Mouse (Mus musculus): ENCODE results near the gene Cdkl4.
"Not testable (repeated sequence)": the region's sequence is repeated elsewhere in the genome, so short reads cannot be mapped to it uniquely, and the experiment has no call there.

Gene Cdkl4

DNA sequence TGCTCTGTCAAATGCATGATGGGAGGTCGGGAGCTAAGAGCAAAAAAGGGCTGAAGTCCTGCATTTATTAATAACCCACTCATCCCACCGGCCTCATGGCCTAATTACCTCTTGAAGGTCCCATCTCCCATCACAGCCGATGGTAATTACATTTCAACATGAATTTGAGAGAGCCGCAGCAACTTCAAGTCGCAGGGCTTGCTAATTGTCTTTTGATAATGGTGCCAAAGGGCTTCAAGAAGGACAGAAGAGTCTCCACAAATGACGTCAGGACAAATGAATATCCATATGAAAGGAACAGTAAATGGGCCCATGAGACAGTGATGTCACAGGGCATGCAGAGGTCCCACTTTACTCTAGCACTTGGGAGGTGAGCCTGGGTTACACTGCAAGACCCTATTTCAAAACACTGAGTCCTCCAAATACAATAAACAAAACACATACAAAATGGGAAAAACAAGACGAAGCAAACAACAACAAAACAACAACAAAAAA lies 3.1 kb downstream of the Cdkl4 start:
- no peaks in the 10 kb centered on the region for H3K36me3 ChIP-seq (ENCODE audit: control insufficient read depth, insufficient read depth, low read length, poor library complexity, severe bottlenecking)
- DNase-seq (ENCODE audit: low read depth, low spot score), result no peak
- no peaks in the 10 kb centered on the region for H3K27me3 ChIP-seq (ENCODE audit: control insufficient read depth, insufficient read depth, low read length, poor library complexity, severe bottlenecking)

GRCm38 (mm10) chr17:80572187-80572935 lies 5.3 kb downstream of the Cdkl4 start:
- Histone ChIP-seq H3K36me3 (ENCODE audit: control insufficient read depth, insufficient read depth, low read length, poor library complexity, severe bottlenecking) (0 out of 2 replicates have a peak, but pooled peaks cover 2% of the 10 kb centered on the region), H3K27me3 (ENCODE audit: control insufficient read depth, insufficient read depth, low read length, poor library complexity, severe bottlenecking) (no peaks in the 10 kb centered on the region)
- DNase-seq (ENCODE audit: low read depth, low spot score), result no peak

DNA sequence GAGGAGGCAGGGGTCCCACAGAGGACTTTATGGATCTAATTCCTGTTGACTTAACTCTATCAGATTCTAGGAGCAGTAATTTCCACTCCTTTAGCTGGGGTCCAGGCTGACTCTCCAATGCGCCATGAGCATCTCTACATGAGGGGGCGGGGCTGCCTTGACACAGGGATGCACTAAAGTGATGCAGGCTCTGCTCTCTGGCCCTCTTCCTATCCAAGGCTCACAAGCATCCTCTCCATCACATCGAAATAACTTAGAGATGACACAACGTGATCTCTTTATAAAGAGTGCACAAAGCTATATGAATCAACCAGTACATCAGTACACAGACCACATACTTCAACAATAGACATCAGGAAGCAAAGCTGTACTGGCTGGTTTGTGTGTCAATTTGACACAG lies 6.2 kb downstream of the Cdkl4 start:
- H3K36me3 ChIP-seq (ENCODE audit: control insufficient read depth, insufficient read depth, low read length, poor library complexity, severe bottlenecking), result 0 out of 2 replicates have a peak, but pooled peaks cover 2% of the 10 kb centered on the region
- DNase-seq (ENCODE audit: low read depth, low spot score), result no peak
- H3K27me3 ChIP-seq (ENCODE audit: control insufficient read depth, insufficient read depth, low read length, poor library complexity, severe bottlenecking), result no peaks in the 10 kb centered on the region

DNA sequence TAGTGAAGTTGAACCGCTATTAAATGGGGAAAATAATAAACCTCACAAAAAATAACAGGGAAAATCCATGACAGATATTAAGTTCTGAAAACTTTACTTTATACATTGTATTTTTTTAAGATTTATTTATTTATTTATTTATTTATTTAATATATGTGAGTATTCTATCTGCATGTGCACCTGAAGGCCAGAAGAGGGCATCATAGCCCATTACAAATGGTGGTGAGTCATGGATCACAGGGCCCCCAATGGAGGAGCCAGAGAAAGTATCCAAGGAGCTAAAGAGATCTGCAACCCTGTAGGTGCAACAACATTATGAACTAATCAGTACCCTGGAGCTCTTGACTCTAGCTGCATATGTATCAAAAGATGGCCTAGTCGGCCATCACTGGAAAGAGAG lies 7.9 kb downstream of the Cdkl4 start:
- DNase-seq (ENCODE audit: low read depth, low spot score); H3K36me3 ChIP-seq (ENCODE audit: control insufficient read depth, insufficient read depth, low read length, poor library complexity, severe bottlenecking); H3K27me3 ChIP-seq (ENCODE audit: control insufficient read depth, insufficient read depth, low read length, poor library complexity, severe bottlenecking): not testable (repeated sequence)

DNA sequence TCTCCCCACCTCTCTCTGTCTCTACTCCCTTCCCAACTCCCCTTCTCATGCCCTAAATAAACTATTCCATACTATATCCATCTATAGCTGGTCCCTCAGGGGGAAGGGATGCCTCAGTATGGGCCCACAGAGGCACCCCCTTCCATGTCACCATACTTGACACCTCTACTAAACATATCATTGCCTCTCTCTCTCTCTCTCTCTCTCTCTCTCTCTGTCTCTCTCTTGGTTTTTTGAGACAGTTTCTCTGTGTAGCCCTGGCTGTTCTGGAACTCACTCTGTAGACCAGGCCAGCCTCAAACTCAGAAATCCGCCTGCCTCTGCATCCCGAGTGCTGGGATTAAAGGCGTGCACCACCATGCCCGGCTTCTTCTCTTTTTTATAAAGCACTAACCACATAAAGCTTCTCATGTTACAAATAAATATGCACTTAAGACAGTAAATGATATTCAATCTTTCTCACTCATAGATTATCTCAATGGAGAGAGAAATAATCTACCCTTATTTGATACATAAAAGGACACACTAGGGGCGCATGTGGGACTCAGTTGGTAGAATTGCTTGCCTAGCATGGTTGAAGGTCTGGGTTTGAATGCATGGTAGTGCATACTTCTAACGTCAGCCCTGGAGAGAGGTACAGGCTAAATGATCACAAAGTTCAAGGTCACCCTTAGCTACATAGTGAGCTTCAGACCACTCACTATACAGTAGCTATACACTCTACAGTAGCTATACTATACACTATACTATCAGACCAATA lies 8.6 kb downstream of the Cdkl4 start:
- no peaks in the 10 kb centered on the region; the same call in 1 of the 2 replicates for H3K27me3 ChIP-seq (ENCODE audit: control insufficient read depth, insufficient read depth, low read length, poor library complexity, severe bottlenecking)

GRCm38 (mm10) chr17:80568441-80568840 lies 9.2 kb downstream of the Cdkl4 start:
- no peak for DNase-seq (ENCODE audit: low read depth, low spot score)
- Histone ChIP-seq H3K36me3 (ENCODE audit: control insufficient read depth, insufficient read depth, low read length, poor library complexity, severe bottlenecking) (0 out of 2 replicates have a peak, but pooled peaks cover 2% of the 10 kb centered on the region), H3K27me3 (ENCODE audit: control insufficient read depth, insufficient read depth, low read length, poor library complexity, severe bottlenecking) (no peaks in the 10 kb centered on the region; the same call in 1 of the 2 replicates)

More for the DNA sequence above, 8.6 kb downstream of the Cdkl4 start:
- H3K36me3 ChIP-seq (ENCODE audit: control insufficient read depth, insufficient read depth, low read length, poor library complexity, severe bottlenecking), result 0 out of 2 replicates have a peak, but pooled peaks cover 2% of the 10 kb centered on the region
- DNase-seq (ENCODE audit: low read depth, low spot score), result no peak

DNA sequence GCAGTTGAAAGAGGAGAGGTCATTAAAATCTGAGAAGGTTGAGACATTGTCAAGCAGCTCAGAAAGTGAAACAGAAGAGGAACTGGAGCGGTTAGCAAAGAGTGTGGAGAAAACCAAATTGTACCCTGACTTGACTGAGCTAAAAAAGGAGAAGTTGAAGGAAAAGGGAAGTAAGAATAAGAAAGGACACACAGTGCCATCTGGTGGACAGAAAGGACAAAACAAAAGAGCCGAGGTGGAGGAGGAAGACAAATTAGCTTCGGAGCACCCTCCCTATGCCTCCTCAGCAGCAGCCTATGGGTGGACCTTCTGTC lies 13.0 kb downstream of the Cdkl4 start:
- Histone ChIP-seq H3K27me3 (ENCODE audit: control insufficient read depth, insufficient read depth, low read length, poor library complexity, severe bottlenecking) (no peaks in the 10 kb centered on the region; the same call in 1 of the 2 replicates), H3K36me3 (ENCODE audit: control insufficient read depth, insufficient read depth, low read length, poor library complexity, severe bottlenecking) (0 out of 2 replicates have a peak, but pooled peaks cover 2% of the 10 kb centered on the region)
- DNase-seq (ENCODE audit: low read depth, low spot score), result peak; percentile 94

GRCm38 (mm10) chr17:80563762-80564610 lies 13.6 kb downstream of the Cdkl4 start:
- H3K27me3 ChIP-seq (ENCODE audit: control insufficient read depth, insufficient read depth, low read length, poor library complexity, severe bottlenecking); H3K36me3 ChIP-seq (ENCODE audit: control insufficient read depth, insufficient read depth, low read length, poor library complexity, severe bottlenecking): not testable (repeated sequence)
- peak; percentile 75 for DNase-seq (ENCODE audit: low read depth, low spot score)

DNA sequence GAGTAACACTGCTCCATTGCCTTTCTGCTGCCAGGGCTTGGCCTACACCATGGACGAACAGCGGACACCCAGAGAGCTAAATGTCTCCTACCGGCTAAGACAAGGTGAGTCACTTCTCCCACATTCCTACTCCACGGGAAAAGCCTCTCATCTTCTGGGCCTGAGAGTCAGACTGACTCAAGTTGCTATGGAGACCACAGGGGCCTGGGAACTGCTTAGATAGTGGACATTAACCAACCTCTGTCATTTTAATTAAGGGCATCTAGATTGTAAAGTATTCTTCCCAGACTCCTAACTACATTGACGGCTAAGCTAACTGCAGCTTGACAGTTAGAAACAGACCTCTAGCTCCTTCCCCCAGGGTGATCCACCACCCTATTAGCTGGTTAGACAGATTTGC lies 14.8 kb downstream of the Cdkl4 start:
- Histone ChIP-seq H3K27me3 (ENCODE audit: control insufficient read depth, insufficient read depth, low read length, poor library complexity, severe bottlenecking) (no peaks in the 10 kb centered on the region; the same call in 1 of the 2 replicates), H3K36me3 (ENCODE audit: control insufficient read depth, insufficient read depth, low read length, poor library complexity, severe bottlenecking) (no peaks in the 10 kb centered on the region)
- no peak for DNase-seq (ENCODE audit: low read depth, low spot score)

- DNase-seq (ENCODE audit: low read depth, low spot score), result peak; percentile 88
- Histone ChIP-seq H3K27me3 (ENCODE audit: control insufficient read depth, insufficient read depth, low read length, poor library complexity, severe bottlenecking) (no peaks in the 10 kb centered on the region; the same call in 1 of the 2 replicates), H3K36me3 (ENCODE audit: control insufficient read depth, insufficient read depth, low read length, poor library complexity, severe bottlenecking) (no peaks in the 10 kb centered on the region)
Observed at GRCm38 (mm10) chr17:80560669-80561401, 16.8 kb downstream of the Cdkl4 start.

GRCm38 (mm10) chr17:80559745-80560144 lies 17.9 kb downstream of the Cdkl4 start:
- H3K36me3 ChIP-seq (ENCODE audit: control insufficient read depth, insufficient read depth, low read length, poor library complexity, severe bottlenecking), result no peaks in the 10 kb centered on the region
- DNase-seq (ENCODE audit: low read depth, low spot score), result peak; percentile 18
- no peaks in the 10 kb centered on the region; the same call in 1 of the 2 replicates for H3K27me3 ChIP-seq (ENCODE audit: control insufficient read depth, insufficient read depth, low read length, poor library complexity, severe bottlenecking)

DNA sequence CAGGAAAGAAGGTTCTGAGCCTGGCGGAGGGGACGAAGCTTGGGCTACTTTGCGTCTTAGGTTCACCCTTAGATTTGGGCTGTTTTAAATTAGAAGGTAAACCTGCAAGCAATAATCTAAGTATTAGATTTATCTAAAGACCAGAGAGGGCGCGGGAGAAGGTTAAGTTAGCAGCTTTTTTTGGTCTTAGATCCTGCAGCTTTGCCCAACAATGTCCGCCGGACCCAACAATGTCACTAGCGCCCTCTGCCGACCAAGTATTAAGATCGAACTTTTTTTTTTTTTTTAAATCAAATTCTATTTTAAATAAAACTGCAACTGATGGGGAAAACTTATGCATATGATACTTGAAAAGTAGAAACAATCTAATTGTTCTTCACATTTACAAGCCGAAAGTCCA lies 18.6 kb downstream of the Cdkl4 start:
- H3K36me3 ChIP-seq (ENCODE audit: control insufficient read depth, insufficient read depth, low read length, poor library complexity, severe bottlenecking), result no peaks in the 10 kb centered on the region
- H3K27me3 ChIP-seq (ENCODE audit: control insufficient read depth, insufficient read depth, low read length, poor library complexity, severe bottlenecking), result no peaks in the 10 kb centered on the region
- peak; percentile 77 for DNase-seq (ENCODE audit: low read depth, low spot score)

DNA sequence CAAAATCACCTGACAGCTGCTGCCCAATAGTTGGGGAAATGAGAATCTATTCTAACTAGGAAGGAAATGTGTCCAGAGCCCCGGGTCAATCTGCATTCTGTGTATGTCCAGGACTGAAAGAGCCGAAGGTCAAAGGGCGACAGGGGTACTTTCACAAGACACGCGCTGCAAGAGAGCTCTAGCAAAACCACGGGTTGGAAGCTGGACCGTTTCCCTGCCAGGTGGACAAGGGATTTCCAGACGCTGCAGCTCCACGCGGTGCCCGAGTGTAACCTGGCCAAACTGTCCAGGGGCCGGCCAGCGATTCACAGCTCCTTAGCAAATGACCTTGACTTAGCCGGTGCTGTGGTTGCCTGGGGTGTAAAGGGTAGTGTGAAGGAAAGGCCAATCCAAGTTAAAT lies 19.0 kb downstream of the Cdkl4 start:
- no peak for DNase-seq (ENCODE audit: low read depth, low spot score)
- Histone ChIP-seq H3K27me3 (ENCODE audit: control insufficient read depth, insufficient read depth, low read length, poor library complexity, severe bottlenecking) (no peaks in the 10 kb centered on the region), H3K36me3 (ENCODE audit: control insufficient read depth, insufficient read depth, low read length, poor library complexity, severe bottlenecking) (no peaks in the 10 kb centered on the region)

DNA sequence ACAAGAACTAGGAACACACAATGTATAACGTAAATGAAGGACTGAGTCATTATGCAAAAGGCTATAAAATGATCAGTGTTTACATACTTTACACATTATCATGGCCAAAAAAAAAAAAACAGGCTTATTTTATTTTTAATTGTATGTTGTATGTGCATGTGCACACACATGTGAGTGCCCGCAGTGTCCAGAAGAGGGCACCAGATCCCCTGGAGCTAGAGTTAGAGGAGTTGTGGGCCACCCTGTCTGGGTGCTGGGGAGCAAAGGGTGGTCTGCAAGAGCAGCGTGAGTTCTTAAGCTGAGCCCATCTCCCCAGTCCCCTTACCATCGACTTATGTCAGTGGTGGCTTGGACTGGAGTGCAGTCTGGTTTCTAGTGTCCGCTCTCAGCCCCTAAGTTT lies 20.2 kb downstream of the Cdkl4 start:
- no peak for DNase-seq (ENCODE audit: low read depth, low spot score)
- Histone ChIP-seq H3K27me3 (ENCODE audit: control insufficient read depth, insufficient read depth, low read length, poor library complexity, severe bottlenecking) (no peaks in the 10 kb centered on the region), H3K36me3 (ENCODE audit: control insufficient read depth, insufficient read depth, low read length, poor library complexity, severe bottlenecking) (no peaks in the 10 kb centered on the region)

Data from splenic B cell, adult 2 months (primary cell).